Mouse (Mus musculus): ENCODE data around the gene Smarcc2.

- no peak for TF ChIP-seq GATA1 (IDR thresholded peaks at IDR 0.05; ENCODE audit: low read length)
- TF ChIP-seq TAL1 (IDR thresholded peaks at IDR 0.05; ENCODE audit: low read length): no peak
Observed at GRCm38 (mm10) chr10:128434681-128435080, 24.4 kb upstream of the Smarcc2 start.
